Mouse (Mus musculus) heart, adult 11 months (tissue): ENCODE results near the gene Ezh2.
"Not testable (repeated sequence)": the region's sequence is repeated elsewhere in the genome, so short reads cannot be mapped to it uniquely, and the experiment has no call there.

Experiments used
- DNase-seq: peaks from one replicate; pipeline ENCODE4 v3.0.0; 2022

Gene Ezh2

DNA sequence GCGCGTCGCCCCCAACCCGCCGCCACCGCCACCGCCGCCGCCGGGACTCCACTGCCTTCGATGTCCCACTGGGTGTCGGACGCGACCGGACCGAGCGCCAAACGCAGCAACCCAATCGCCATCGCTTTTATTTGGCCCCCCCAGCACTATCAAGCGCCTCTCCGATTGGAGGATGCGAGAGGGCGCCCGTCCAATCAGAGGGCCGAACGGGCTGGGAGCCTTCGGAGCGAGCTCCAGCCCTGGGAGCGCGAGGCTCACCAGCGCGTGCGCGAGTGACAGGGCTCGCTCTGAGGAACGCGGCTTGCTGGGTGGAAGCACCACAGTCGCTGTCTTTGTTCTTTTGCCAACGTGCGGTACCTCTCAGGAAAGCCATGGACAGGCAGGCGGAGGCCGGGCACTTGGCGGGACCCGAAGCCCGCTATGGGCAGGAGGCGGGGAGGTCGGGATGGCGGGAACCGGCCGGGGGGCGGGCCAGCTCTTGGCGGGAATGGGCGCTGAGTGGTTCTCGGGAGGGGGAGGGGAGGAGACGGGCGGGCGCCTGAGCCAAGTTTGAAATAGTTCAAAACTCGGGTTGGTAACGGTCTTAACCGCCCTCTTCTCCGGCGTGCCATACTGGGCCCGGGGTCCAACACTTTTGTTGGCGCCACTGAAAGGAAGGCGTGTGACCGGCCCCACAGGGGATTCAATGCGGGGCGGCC lies at the start of gene Ezh2:
TSS of gene Ezh2 (minus strand) at position 416 of the 698 bp plus-strand sequence.
- peak; percentile 100 for DNase-seq

- peak; percentile 86 for DNase-seq
Measured at GRCm38 (mm10) chr6:47636527-47637076, 41.5 kb upstream of the Ezh2 start.

GRCm38 (mm10) chr6:47635995-47636526 lies 40.9 kb upstream of the Ezh2 start:
- DNase-seq: no peak

DNA sequence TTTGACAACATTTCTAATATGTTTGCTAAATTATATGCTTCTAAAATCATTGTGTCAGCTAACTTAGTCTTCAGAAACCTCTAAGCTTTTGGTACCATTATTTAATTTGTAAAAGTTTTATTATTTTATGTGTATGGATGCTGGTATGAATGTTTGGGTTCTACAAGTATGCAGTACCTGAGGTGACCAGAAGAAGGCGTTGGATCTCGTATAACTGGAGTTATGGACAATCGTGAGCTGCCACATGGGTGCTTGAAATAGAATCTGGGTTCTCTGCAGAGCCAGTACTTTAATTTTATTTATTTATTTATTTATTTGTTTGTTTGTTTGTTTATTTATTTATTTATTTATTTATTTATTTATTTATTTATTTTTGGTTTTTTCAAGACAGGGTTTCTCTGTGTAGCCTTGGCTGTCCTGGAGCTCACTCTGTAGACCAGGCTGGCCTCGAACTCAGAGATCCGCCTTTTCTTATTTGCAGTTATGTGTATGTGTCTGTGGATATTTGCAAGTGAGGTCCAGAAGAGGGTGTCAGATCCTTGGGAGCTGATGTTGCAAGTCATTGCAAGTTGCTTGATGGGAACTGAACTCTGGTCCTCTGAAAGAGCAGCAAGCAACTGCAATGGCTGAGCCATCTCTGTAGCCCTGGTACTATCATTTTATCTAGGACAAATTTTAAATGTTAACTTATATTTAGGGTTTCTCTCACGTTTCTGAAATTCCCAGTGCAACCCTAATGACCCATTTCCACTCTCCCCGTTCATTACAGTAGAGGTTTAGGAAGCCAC lies 40.3 kb upstream of the Ezh2 start:
- DNase-seq: no peak

DNA sequence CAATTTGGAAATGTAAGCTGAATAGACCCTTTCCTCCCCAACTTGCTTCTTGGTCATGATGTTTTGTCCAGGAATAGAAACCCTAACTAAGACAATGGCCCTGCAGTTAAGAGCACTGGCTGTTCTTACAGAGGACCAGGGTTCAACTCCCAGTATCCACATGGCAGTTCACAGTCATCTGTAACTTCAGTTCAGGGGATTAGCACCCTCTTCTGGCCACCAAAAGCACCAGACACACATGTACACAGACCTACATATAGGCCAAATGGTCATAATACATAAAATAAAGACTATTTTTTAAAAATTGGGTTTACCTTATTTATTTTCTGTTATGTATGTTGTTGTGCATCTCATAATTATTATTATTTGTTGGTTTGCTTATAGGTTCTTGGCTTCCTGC lies 38.3 kb upstream of the Ezh2 start:
- no peak for DNase-seq

DNA sequence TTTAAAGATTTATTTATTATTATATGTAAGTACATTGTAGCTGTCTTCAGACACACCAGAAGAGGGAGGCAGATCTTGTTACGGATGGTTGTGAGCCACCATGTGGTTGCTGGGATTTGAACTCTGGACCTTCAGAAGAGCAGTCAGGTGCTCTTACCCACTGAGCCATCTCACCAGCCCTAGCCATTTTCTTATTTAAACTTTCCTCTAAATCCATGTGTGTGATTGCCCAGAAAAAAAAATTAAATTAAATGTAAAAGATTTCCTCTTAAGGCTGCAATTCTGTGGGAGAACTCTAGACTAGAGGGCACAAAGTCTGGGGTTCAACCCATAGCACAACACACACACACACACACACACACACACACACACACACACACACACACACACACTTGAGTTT lies 34.9 kb upstream of the Ezh2 start:
- not testable (repeated sequence) for DNase-seq

DNA sequence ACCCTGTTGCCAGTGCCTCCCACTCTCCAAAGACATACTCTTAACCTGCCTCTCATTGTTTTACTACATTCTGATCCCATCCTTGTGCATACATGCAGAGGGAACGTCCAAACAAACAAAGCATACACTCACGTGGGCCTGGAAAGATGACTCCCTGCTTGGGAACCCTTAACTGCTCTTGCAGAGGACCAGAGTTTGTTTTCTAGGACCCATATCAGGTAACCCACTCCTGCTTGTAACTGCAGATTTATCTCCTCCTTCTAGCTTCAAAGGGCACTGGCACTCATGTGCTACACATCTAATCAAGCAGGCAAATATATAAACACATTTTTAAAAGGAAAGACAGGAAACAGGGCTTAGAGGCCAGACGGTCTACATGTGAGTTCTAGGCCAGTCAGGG lies 32.8 kb upstream of the Ezh2 start:
- DNase-seq: peak; percentile 36

GRCm38 (mm10) chr6:47626976-47627375 lies 31.8 kb upstream of the Ezh2 start:
- not testable (repeated sequence) for DNase-seq

GRCm38 (mm10) chr6:47621039-47621438 lies 25.9 kb upstream of the Ezh2 start:
- peak; percentile 57 for DNase-seq

GRCm38 (mm10) chr6:47608306-47608705 lies 13.2 kb upstream of the Ezh2 start:
- DNase-seq: peak; percentile 17

DNA sequence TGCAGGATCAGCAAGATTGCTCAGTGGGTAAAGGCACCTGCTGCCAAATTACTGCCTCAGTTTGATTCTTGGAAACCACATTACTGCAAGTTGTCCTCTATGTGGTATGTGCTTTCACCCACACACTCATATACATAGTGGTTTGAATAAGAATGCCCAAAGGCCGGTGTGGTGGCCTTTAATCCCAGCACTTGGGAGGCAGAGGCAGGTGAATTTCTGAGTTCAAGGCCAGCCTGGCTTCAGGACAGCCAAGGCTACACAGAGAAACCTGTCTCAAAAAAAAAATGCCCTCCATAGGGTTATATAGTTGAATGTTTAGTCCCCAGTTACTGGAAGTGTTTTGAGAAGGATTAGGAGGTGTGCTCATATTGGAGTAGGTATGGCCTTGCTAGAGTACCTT lies 6.8 kb upstream of the Ezh2 start:
- DNase-seq: no peak

- DNase-seq: no peak
Measured at GRCm38 (mm10) chr6:47595696-47596095, 555 bp upstream of the Ezh2 start.

GRCm38 (mm10) chr6:47594141-47594835 lies 853 bp downstream of the Ezh2 start:
- DNase-seq: peak; percentile 97

DNA sequence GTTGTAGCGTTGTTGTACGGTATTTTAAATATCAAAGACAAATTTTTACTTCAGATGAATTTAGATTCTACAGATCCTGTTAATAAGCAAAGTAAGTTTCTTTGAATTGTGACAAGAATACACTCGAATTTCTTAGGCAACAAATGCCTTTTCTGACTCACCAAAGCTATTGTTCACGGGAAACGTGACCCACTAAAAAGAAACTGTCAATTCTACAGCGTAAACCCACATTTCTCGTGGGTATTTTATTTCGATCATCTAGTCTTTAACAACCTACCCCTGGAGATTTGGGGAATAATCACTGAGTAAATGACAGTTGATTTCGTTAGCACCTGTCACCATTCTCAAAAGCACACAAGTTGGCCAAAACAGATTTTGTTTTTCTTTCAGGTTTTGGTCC lies 1.6 kb downstream of the Ezh2 start:
- no peak for DNase-seq

- not testable (repeated sequence) for DNase-seq
Measured at GRCm38 (mm10) chr6:47587332-47587731, 7.8 kb downstream of the Ezh2 start.

GRCm38 (mm10) chr6:47572887-47573286 lies 22.3 kb downstream of the Ezh2 start:
- DNase-seq: no peak

DNA sequence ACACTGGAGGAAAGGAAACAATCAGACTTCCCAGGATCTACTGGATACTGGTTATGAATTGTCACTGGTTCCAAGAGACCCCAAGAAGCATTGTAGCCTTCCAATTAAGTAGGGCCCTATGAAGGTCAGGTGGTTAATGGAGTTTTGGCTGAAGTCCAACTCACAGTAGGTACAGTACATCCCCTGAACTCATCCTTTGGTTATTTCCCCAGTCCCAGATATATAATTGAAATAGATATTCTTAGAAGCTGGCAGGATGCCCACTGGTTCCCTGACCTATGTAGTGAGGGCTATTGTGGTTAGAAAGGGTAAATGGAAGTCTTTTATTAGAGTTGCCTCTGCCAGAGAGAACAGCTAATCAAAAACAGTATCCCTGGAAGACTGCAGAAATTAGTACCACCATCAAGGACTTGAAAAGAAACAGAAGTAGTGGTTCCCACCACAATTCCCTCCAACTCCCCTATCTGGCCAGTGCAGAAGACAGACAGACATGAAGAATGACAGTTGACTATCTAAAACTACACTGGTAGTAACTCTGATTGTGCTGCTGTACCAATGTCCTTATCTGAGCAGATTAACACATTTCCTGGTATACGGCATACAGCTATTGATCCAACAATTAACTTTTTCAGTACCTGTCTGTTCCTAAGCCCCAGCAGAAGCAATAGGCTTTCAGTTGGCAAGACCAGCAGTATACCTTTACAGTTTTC lies 29.7 kb downstream of the Ezh2 start:
- no peak for DNase-seq

DNA sequence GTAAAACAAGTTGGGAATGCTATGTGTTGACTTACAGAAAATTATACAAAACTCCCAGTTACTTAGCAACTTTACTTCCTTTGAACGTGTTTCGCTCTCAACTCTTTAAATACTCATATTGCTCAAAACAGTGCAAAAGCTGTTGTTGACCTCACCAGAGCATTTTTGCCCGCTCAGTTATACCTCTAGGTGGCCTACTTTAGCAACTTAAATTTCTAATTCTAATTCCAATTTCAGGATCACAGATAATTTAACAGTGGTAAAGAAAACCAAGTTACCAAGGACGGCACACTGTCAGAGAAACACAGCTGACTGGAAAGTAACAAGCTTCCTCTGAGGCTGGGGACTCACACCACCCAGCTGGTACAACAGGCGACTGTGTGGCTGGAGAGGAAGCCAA lies 33.7 kb downstream of the Ezh2 start:
- DNase-seq: no peak

- DNase-seq: no peak
Measured at GRCm38 (mm10) chr6:47560846-47561245, 34.3 kb downstream of the Ezh2 start.

DNA sequence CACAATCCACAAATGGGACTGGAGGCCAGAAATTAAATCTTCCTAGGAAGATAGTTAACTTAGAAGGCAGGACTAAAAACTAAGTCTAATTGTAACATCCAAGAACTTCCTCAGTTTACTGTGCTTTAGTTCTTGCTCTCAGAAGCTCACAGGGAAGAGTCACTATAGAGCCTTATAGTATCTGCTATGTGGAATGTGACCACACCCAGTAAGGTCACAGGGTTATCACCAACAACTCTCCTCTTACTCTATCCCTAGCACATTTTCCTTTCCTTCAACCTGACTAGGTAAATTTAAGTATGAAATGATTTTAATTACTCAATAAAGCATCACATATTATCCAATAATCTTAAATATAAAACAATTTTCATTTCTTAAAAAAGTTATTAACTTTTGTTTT lies 34.7 kb downstream of the Ezh2 start:
- DNase-seq: no peak

GRCm38 (mm10) chr6:47559287-47559686 lies 35.9 kb downstream of the Ezh2 start:
- no peak for DNase-seq

DNA sequence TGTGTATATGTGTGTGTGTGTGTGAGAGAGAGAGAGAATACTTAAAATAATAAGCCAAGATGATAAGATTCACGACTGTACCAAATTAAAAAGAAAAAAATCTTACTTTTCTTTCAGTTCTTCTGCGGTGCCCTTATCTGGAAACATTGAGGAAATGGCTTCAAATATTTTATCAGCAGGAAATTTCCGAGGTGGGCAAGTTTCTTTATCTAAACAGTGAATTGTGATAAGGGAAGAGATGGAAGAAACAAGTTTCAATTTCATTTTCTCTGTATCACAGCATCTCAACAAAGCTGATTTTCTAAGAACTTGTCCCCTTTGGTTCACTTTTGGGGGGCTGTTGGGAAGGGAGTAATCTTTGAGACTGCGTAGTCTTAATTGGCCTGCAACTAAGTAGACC lies 42.9 kb downstream of the Ezh2 start:
- no peak for DNase-seq

GRCm38 (mm10) chr6:47535333-47535732 lies 59.8 kb downstream of the Ezh2 start:
- DNase-seq: no peak
